Mouse (Mus musculus): ENCODE measurements around the gene Olfr43.

DNA sequence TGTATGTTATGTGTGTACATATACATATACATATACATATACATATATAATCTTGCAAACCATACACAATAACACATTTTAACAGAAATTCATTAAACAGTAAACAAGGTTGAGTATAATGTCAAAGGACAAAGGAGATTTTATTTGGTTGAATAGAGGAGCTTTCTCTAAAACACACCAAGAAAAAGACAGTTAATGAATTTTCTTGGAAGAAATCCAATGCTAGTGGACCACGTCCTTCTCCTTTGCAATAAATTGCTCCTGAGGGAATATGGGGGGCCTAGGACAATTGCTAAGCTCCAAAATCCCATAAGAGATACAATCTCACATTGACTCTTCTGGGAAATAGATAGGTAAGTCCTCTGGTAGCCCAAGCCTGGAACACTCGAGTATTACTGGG lies 48.3 kb upstream of the Olfr43 start, which contains the start of gene Olfr406:
- no peak for TF ChIP-seq CTCF (IDR thresholded peaks at IDR 0.05; ENCODE audit: low read depth, low read length)
- TF ChIP-seq GATA1 (IDR thresholded peaks at IDR 0.05; ENCODE audit: borderline replicate concordance, low read length), result no peak
- no peak for TF ChIP-seq TAL1 (conservative IDR thresholded peaks at IDR 0.05; ENCODE audit: low read depth, low read length)
- no peak for TF ChIP-seq POLR2AphosphoS5 (IDR thresholded peaks at IDR 0.05; ENCODE audit: insufficient replicate concordance, low read depth, low read length)

Measured in G1E (cell line).